Mouse (Mus musculus) hindbrain, embryonic 14.5 days (tissue): ENCODE data around the gene Gm13289. TPM values are rescaled to one million over a fixed set of nuclear protein-coding genes. Genes with fewer than 3 reads are reported as not detected.
"Not testable (repeated sequence)": the region's sequence is repeated elsewhere in the genome, so short reads cannot be mapped to it uniquely, and the experiment has no call there.

Experiments used
- ATAC-seq: fragments of 200-750 bp; cut with Nextera tagmentation; 2 replicates; pipeline ENCODE4 v1.8.0; 2017; ENCODE audit warnings: moderate number of reproducible peaks, mild to moderate bottlenecking, moderate TSS enrichment, moderate library complexity; ENCODE audit not compliant: low FRiP score
- DNase-seq: peaks from one replicate; pipeline ENCODE4 v3.0.0-alpha.2; 2015; ENCODE audit warnings: low spot score
- H3K27ac ChIP-seq: fragments of 300-500 bp; sonication (generic); 2 replicates; pipeline ENCODE4 v1.5.1; 2014; ENCODE audit warnings: mild to moderate bottlenecking, moderate library complexity
- H3K27me3 ChIP-seq: fragments of 300-500 bp; sonication (generic); 2 replicates; pipeline ENCODE4 v1.6.1; 2014; ENCODE audit warnings: mild to moderate bottlenecking, low read length, mixed read lengths; ENCODE audit not compliant: control insufficient read depth, insufficient read depth
- H3K36me3 ChIP-seq: fragments of 300-500 bp; sonication (generic); replicated peaks from 2 replicates; pipeline ENCODE4 v1.6.1; 2014; ENCODE audit not compliant: control insufficient read depth, insufficient read depth
- H3K4me1 ChIP-seq: fragments of 300-500 bp; sonication (generic); replicated peaks from 2 replicates; pipeline ENCODE4 v1.6.1; 2014; ENCODE audit warnings: antibody characterized with exemption, low read length, mixed read lengths; ENCODE audit not compliant: control insufficient read depth, insufficient read depth
- H3K4me2 ChIP-seq: fragments of 300-500 bp; sonication (generic); replicated peaks from 2 replicates; pipeline ENCODE4 v1.6.1; 2014; ENCODE audit warnings: mild to moderate bottlenecking, moderate library complexity
- H3K4me3 ChIP-seq: fragments of 300-500 bp; sonication (generic); replicated peaks from 2 replicates; pipeline ENCODE4 v1.5.1; 2014; ENCODE audit warnings: mild to moderate bottlenecking, low read length
- H3K9ac ChIP-seq: fragments of 300-500 bp; sonication (generic); 2 replicates; pipeline ENCODE4 v1.6.1; 2014
- H3K9me3 ChIP-seq: fragments of 300-500 bp; sonication (generic); 2 replicates; pipeline ENCODE4 v1.6.1; 2016; ENCODE audit warnings: low read length; ENCODE audit not compliant: control insufficient read depth
- WGBS: fragments of 180-500 bp; shearing (Covaris S2); extraction: QIAGEN DNeasy Blood & Tissue Kit; methylation state at CpG from one replicate; pipeline ENCODE4 v1.1.7; 2014; 5-methylcytosine and 5-hydroxymethylcytosine counted together
- polyA plus RNA-seq: library from polyadenylated mRNA; unstranded; fragments of >200 nt; fragmentation: Nextera tagmentation; extraction: Ambion mirVana; gene quantifications from 2 replicates; pipeline ENCODE4 v1.2.1, GENCODE M21; 2014

Gene Gm13289
- polyA plus RNA-seq, 1 experiment from 2014 or later, result not detected

DNA sequence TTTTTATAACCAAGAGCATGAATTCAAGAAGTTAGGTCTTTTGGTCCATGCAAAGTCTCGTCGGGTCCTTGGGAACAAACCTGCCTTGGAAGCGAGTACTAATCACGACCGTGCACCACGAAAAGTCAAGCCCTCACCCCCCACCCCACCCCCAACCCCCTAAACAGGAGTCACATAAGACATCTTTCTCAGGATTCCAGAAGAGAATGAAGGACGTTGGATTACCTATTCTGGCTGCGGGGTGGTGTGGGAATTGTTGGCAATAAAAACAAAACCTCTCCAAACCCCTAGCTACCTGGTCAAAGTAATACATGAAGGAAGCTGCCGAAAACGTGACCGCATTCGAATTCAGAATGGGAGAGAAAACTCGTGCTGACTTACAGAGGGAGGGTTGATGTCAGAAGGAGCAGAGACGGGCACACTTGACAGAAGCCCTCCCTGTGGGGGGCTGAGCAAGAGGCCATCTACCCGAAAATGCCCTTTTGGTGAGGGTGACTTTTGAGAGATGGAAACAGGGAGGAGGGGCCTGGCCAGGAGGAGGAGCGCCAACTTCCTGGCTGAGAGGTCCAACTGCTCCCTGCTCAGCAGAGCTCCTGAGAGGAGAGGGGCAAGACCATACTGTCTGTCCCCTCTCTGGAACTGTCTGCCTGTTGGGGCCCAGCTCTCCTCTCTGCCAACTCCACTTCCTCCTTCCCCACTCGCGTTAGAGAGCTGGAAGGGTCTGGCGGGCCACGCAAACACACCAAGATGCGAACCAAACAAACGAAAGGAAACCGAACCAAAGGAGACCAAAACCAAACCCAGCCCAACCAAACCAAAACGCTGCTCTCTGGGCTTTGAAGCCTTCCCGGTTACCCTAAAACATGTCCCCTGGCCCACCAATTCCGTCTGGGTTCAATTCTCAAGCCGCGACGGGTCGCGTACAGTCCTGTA is 19.9 kb upstream of the Gm13289 start:
- DNase-seq, H3K27me3 ChIP-seq, ATAC-seq, H3K4me1 ChIP-seq, H3K9me3 ChIP-seq, H3K36me3 ChIP-seq: not testable (repeated sequence)
- peak overlapping the region; percentile 70 for H3K27ac ChIP-seq
- H3K4me2 ChIP-seq, result peak overlapping the region; percentile 66
- peak overlapping the region; percentile 61 for H3K9ac ChIP-seq
- WGBS, result 14% methylated on average over 28 of the region's 31 CpGs
- H3K4me3 ChIP-seq, result peak overlapping the region; percentile 35

DNA sequence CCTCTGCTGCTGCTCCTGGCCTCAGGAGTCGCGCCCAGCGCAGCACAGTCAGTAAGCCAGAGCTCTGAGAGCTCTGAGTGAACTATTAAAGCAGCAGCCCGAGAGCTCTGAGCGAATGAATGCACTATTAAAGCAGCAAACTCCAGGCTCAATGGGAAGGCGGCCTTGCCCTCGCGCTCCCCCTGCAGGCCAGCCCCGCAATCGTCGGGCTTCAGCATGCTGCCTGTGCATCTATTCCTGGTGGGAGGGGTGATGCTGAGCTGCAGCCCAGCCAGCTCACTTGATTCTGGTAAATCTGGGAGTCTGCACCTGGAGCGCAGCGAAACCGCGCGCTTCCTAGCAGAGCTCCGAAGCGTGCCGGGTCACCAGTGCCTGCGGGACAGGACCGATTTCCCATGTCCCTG is 19.1 kb upstream of the Gm13289 start:
- Histone ChIP-seq H3K4me2 (peak overlapping the region; percentile 66), H3K9ac (peak overlapping the region; percentile 61), H3K27ac (peak overlapping the region; percentile 70), H3K4me3 (peak overlapping the region; percentile 35)
- not testable (repeated sequence) for H3K36me3 ChIP-seq, H3K27me3 ChIP-seq, H3K4me1 ChIP-seq, H3K9me3 ChIP-seq
- DNase-seq (peak; percentile 80), ATAC-seq (peak; percentile 100)
- WGBS, result 1% methylated on average over 19 of the region's 21 CpGs

DNA sequence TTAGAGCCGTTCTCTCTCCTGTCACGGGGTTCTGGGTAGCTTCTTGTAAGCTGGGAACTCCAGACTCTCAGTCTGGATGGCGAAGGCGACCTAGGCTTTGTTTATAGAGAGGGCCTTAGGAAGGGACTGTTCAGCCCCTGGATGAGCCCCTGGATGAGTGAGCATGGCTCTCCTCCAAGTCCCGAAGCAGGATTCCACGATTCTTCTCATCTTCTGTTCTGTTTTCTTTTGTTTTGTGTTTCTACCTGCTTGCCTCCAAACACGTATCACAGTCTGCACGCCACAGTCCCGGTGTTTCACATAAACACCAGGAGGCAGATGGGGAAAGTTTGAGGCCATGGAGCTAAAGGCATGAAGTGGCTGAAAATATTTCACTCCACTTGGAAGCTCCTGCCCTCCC is 18.0 kb upstream of the Gm13289 start:
- H3K27ac ChIP-seq, H3K9ac ChIP-seq, DNase-seq, ATAC-seq, H3K36me3 ChIP-seq, H3K9me3 ChIP-seq, H3K4me2 ChIP-seq, H3K4me1 ChIP-seq, H3K27me3 ChIP-seq, H3K4me3 ChIP-seq: not testable (repeated sequence)
- WGBS, result 83% methylated on average over 9 of the region's 9 CpGs

DNA sequence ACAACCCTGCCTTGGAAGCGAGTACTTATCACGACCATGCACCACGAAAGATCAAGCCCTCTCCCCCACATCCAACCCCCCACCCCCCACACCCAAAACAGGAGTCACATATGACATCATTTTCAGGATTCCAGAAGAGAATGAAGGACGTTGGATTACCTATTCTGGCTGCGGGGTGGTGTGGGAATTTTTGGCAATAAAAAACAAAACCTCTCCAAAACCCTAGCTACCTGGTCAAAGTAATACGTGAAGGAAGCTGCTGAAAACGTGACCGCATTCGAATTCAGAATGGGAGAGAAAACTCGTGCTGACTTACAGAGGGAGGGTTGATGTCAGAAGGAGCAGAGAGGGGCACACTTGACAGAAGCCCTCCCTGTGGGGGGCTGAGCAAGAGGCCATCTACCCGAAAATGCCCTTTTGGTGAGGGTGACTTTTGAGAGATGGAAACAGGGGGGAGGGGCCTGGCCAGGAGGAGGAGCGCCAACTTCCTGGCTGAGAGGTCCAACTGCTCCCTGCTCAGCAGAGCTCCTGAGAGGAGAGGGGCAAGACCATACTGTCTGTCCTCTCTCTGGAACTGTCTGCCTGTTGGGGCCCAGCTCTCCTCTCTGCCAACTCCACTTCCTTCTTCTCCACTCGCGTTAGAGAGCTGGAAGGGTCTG is 17.0 kb upstream of the Gm13289 start, which contains the start of gene Gm13283:
Gene Gm13283 (plus strand): TSS at position 510 of the 659 bp plus-strand sequence.
- not testable (repeated sequence) for H3K27me3 ChIP-seq, ATAC-seq, H3K9me3 ChIP-seq, H3K27ac ChIP-seq, H3K4me1 ChIP-seq, H3K9ac ChIP-seq, DNase-seq, H3K36me3 ChIP-seq
- H3K4me2 ChIP-seq, result peak within 1 kb of the TSS; percentile 60
- peak within 1 kb of the TSS; percentile 22 for H3K4me3 ChIP-seq
- WGBS, result 26% methylated on average over 7 of the region's 14 CpGs

DNA sequence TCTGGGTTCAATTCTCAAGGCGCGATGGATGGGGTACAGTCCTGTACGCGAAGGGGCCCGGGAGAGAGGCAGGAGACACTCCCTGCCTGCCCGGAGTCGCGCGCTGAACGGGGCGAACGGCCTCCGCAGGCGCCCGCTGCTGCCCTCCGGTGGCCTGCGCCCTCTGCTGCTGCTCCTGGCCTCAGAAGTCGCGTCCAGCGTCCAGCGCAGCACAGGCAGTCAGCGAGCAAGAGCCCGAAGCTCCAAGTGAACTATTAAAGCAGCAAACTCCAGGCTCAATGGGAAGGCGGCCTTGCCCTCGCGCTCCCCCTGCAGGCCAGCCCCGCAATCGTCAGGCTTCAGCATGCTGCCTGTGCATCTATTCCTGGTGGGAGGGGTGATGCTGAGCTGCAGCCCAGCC is 16.3 kb upstream of the Gm13289 start:
- H3K9ac ChIP-seq, H3K36me3 ChIP-seq, H3K9me3 ChIP-seq, ATAC-seq, H3K27me3 ChIP-seq, H3K4me1 ChIP-seq, H3K27ac ChIP-seq: not testable (repeated sequence)
- peak; percentile 47 for DNase-seq
- Histone ChIP-seq H3K4me3 (peak overlapping the region; percentile 22), H3K4me2 (peak overlapping the region; percentile 60)
- WGBS, result 0% methylated on average over 14 of the region's 28 CpGs

DNA sequence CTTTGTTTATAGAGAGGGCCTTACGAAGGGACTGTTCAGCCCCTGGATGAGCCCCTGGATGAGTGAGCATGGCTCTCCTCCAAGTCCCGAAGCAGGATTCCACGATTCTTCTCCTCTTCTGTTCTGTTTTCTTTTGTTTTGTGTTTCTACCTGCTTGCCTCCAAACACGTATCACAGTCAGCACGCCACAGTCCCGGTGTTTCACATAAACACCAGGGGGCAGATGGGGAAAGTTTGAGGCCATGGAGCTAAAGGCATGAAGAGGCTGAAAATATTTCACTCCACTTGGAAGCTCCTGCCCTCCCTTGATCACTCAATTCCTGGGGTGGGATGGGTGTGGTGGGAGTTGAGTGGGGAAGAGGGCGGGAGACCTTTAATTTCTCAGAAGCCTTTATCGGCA is 14.9 kb upstream of the Gm13289 start:
- not testable (repeated sequence) for H3K36me3 ChIP-seq, ATAC-seq, H3K4me2 ChIP-seq, H3K9me3 ChIP-seq, DNase-seq, H3K27me3 ChIP-seq, H3K4me3 ChIP-seq, H3K4me1 ChIP-seq, H3K9ac ChIP-seq, H3K27ac ChIP-seq
- 80% methylated on average over 6 of the region's 8 CpGs for WGBS

DNA sequence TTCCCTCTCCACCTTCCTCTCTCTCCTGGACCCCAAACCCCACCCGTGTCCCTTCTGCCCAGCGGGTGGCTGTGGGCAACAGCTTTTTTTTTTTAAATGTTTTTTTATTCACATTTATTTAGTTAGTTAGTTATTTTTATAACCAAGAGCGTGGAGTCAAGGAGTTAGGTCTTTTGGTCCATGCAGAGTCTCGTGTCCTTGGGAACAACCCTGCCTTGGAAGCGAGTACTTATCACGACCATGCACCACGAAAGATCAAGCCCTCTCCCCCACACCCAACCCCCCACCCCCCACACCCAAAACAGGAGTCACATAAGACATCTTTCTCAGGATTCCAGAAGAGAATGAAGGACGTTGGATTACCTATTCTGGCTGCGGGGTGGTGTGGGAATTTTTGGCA is 14.4 kb upstream of the Gm13289 start:
- WGBS, result 55% methylated on average over 9 of the region's 9 CpGs
- not testable (repeated sequence) for H3K4me1 ChIP-seq, H3K36me3 ChIP-seq, ATAC-seq, H3K9ac ChIP-seq, H3K27me3 ChIP-seq, H3K4me3 ChIP-seq, DNase-seq, H3K9me3 ChIP-seq, H3K27ac ChIP-seq, H3K4me2 ChIP-seq

DNA sequence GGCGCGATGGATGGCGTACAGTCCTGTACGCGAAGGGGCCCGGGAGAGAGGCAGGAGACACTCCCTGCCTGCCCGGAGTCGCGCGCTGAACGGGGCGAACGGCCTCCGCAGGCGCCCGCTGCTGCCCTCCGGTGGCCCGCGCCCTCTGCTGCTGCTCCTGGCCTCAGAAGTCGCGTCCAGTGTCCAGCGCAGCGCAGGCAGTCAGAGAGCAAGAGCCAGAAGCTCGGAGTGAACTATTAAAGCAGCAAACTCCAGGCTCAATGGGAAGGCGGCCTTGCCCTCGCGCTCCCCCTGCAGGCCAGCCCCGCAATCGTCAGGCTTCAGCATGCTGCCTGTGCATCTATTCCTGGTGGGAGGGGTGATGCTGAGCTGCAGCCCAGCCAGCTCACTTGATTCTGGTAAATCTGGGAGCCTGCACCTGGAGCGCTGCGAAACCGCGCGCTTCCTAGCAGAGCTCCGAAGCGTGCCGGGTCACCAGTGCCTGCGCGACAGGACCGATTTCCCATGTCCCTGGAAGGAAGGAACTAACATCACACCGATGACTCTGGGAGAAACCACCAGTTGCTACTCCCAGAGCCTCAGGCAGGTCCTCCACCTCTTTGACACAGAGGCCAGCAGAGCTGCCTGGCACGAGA is 13.2 kb upstream of the Gm13289 start:
- H3K36me3 ChIP-seq, H3K9ac ChIP-seq, H3K27ac ChIP-seq, ATAC-seq, H3K9me3 ChIP-seq, H3K27me3 ChIP-seq, H3K4me1 ChIP-seq: not testable (repeated sequence)
- peak; percentile 56 for DNase-seq
- Histone ChIP-seq H3K4me2 (peak overlapping the region; percentile 56), H3K4me3 (peak overlapping the region; percentile 31)
- 4% methylated on average over 22 of the region's 42 CpGs for WGBS

DNA sequence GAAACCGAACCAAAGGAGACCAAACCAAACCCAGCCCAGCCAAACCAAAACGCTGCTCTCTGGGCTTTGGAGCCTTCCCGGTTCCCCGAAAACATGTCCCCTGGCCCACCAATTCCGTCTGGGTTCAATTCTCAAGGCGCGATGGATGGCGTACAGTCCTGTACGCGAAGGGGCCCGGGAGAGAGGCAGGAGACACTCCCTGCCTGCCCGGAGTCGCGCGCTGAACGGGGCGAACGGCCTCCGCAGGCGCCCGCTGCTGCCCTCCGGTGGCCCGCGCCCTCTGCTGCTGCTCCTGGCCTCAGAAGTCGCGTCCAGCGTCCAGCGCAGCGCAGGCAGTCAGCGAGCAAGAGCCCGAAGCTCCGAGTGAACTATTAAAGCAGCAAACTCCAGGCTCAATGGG is 3.2 kb upstream of the Gm13289 start, which contains the start of gene Gm13290:
Gene Gm13290 (plus strand): TSS at position 301 of the 400 bp plus-strand sequence.
- H3K4me3 ChIP-seq, H3K27me3 ChIP-seq, H3K4me2 ChIP-seq, H3K27ac ChIP-seq, H3K4me1 ChIP-seq, H3K9me3 ChIP-seq, ATAC-seq, H3K9ac ChIP-seq, DNase-seq, H3K36me3 ChIP-seq: not testable (repeated sequence)
- no CpG with 5 or more reads among the region's 32 CpGs for WGBS
